Mouse (Mus musculus) cortical plate, adult 2 months (tissue): ENCODE measurements around the gene Gm9508.
"Not testable (repeated sequence)": the region's sequence is repeated elsewhere in the genome, so short reads cannot be mapped to it uniquely, and the experiment has no call there.

ENCODE experiments used
- CTCF ChIP-seq: fragments of 200-500 bp; IDR thresholded peaks from 2 replicates; pipeline ENCODE4 v1.5.1; 2011; ENCODE audit warnings: mild to moderate bottlenecking, control low read depth, low read length; ENCODE audit not compliant: insufficient read depth; ENCODE audit errors: extremely low read depth
- POLR2A ChIP-seq: fragments of 200-500 bp; IDR thresholded peaks from 2 replicates; pipeline ENCODE4 v1.6.1; 2011; ENCODE audit warnings: mild to moderate bottlenecking, low read length, control low read depth; ENCODE audit not compliant: insufficient read depth; ENCODE audit errors: extremely low read depth

DNA sequence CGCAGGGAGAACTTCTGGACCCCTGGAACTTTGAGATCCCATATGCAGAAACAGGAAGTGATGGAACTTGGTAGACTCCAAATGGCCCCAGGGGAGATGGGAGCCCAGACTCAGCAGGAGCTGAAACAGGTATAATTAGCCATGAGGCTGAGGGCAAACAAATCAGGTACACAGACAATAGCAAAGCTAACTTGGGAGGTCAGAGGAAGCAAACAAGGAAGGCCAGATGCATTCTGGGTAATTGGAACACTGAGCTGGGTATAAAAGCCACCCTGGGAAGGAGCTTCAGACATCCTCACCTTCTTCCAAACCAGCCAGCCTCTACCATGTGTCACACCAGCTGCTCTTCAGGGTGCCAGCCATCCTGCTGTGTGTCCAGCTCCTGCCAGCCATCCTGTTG lies 23.3 kb upstream of the Gm9508 start, which contains the start of gene Krtap12-1:
- not testable (repeated sequence) for TF ChIP-seq CTCF, POLR2A
